Mouse (Mus musculus) liver, embryonic 12.5 days (tissue): ENCODE data around the gene Spaca6. TPM values are rescaled to one million over a fixed set of nuclear protein-coding genes. Genes with fewer than 3 reads are reported as not detected.

ENCODE experiments used
- ATAC-seq: fragments of 200-750 bp; cut with Nextera tagmentation; 2 replicates; pipeline ENCODE4 v1.8.0; 2017; ENCODE audit warnings: moderate number of reproducible peaks, mild to moderate bottlenecking, moderate library complexity
- H3K27ac ChIP-seq: fragments of 300-500 bp; sonication (generic); 2 replicates; pipeline ENCODE4 v1.5.1; 2016; ENCODE audit warnings: mild to moderate bottlenecking
- H3K27me3 ChIP-seq: fragments of 300-500 bp; sonication (generic); replicated peaks from 2 replicates; pipeline ENCODE4 v1.6.1; 2016; ENCODE audit warnings: mild to moderate bottlenecking, moderate library complexity
- H3K36me3 ChIP-seq: fragments of 300-500 bp; sonication (generic); 2 replicates; pipeline ENCODE4 v1.6.1; 2016; ENCODE audit warnings: mild to moderate bottlenecking, moderate library complexity
- H3K4me1 ChIP-seq: fragments of 300-500 bp; sonication (generic); 2 replicates; pipeline ENCODE4 v1.6.1; 2016
- H3K4me2 ChIP-seq: fragments of 300-500 bp; sonication (generic); 2 replicates; pipeline ENCODE4 v1.6.1; 2016; ENCODE audit warnings: mild to moderate bottlenecking, moderate library complexity
- H3K4me3 ChIP-seq: fragments of 300-500 bp; sonication (generic); 2 replicates; pipeline ENCODE4 v1.5.1; 2016; ENCODE audit warnings: mild to moderate bottlenecking, moderate library complexity
- H3K9ac ChIP-seq: fragments of 300-500 bp; sonication (generic); 2 replicates; pipeline ENCODE4 v1.6.1; 2016; ENCODE audit warnings: mild to moderate bottlenecking, moderate library complexity
- H3K9me3 ChIP-seq: fragments of 300-500 bp; sonication (generic); replicated peaks from 2 replicates; pipeline ENCODE4 v1.6.1; 2016; ENCODE audit warnings: mild to moderate bottlenecking, moderate library complexity
- WGBS: fragments of 180-500 bp; shearing (Covaris S2); methylation state at CpG from one replicate; pipeline ENCODE4 v1.1.7; 2016; ENCODE audit not compliant: insufficient replicate concordance; 5-methylcytosine and 5-hydroxymethylcytosine counted together
- polyA plus RNA-seq: library from polyadenylated mRNA; unstranded; fragments of >200 nt; fragmentation: Nextera tagmentation; extraction: Ambion mirVana; gene quantifications from 2 replicates; pipeline ENCODE4 v1.2.1, GENCODE M21; 2016

Gene Spaca6
- polyA plus RNA-seq, 1 experiment from 2014 or later: 6.4 TPM

- Histone ChIP-seq H3K27ac (no peak overlapping the region), H3K27me3 (peaks cover 22% of the 10 kb centered on the region), H3K4me3 (no peak overlapping the region), H3K4me1 (peaks cover 9% of the 10 kb centered on the region; the same call in 1 of the 2 replicates), H3K36me3 (no peaks in the 10 kb centered on the region), H3K4me2 (no peak overlapping the region), H3K9me3 (no peaks in the 10 kb centered on the region), H3K9ac (no peak overlapping the region)
- 10% methylated on average over 2 of the region's 2 CpGs for WGBS
- peak; percentile 71 for ATAC-seq
These were observed 22.0 kb downstream of the Spaca6 start for GRCm38 (mm10) chr17:17848988-17849387.

GRCm38 (mm10) chr17:17849906-17850712, 23.2 kb downstream of the Spaca6 start:
- no peak for ATAC-seq
- Histone ChIP-seq H3K4me3 (no peak overlapping the region), H3K36me3 (no peaks in the 10 kb centered on the region), H3K27ac (no peak overlapping the region), H3K9me3 (no peaks in the 10 kb centered on the region), H3K9ac (no peak overlapping the region), H3K27me3 (peaks cover 22% of the 10 kb centered on the region), H3K4me1 (peaks cover 9% of the 10 kb centered on the region; the same call in 1 of the 2 replicates), H3K4me2 (peak overlapping the region; percentile 12; the same call in 1 of the 2 replicates)
- whole genome bisulfite sequencing: 17% methylated on average over 55 of the region's 55 CpGs

- no peak for ATAC-seq
- no peak within 1 kb of the TSS for H3K4me2 ChIP-seq
- no peak within 1 kb of the TSS for H3K9ac ChIP-seq
- 42% methylated on average over 8 of the region's 8 CpGs for WGBS
- peaks cover 9% of the 10 kb centered on the region for H3K27me3 ChIP-seq
- H3K36me3 ChIP-seq: no peaks in the 10 kb centered on the region
- H3K27ac ChIP-seq: no peak within 1 kb of the TSS
- no peaks in the 10 kb centered on the region for H3K9me3 ChIP-seq
- H3K4me3 ChIP-seq: no peak within 1 kb of the TSS
- H3K4me1 ChIP-seq: no peaks in the 10 kb centered on the region
These were observed 28.3 kb downstream of the Spaca6 start, which contains the start of gene Has1 for GRCm38 (mm10) chr17:17855064-17855838. Gene Has1, minus strand, starts transcription at chr17:17855205.

- WGBS: 61% methylated on average over 1 of the region's 1 CpGs
These were observed 29.7 kb downstream of the Spaca6 start for GRCm38 (mm10) chr17:17856612-17857011.

GRCm38 (mm10) chr17:17857446-17857845, 30.5 kb downstream of the Spaca6 start:
- no peak overlapping the region for H3K4me2 ChIP-seq
- H3K27me3 ChIP-seq: no peaks in the 10 kb centered on the region
- no peaks in the 10 kb centered on the region for H3K4me1 ChIP-seq
- H3K9me3 ChIP-seq: no peaks in the 10 kb centered on the region
- H3K27ac ChIP-seq: no peak overlapping the region
- no peaks in the 10 kb centered on the region for H3K36me3 ChIP-seq
- 50% methylated on average over 1 of the region's 1 CpGs for WGBS
- no peak overlapping the region for H3K9ac ChIP-seq
- no peak overlapping the region for H3K4me3 ChIP-seq
- no peak for ATAC-seq

More at GRCm38 (mm10) chr17:17856612-17857011, 29.7 kb downstream of the Spaca6 start:
- H3K36me3 ChIP-seq: no peaks in the 10 kb centered on the region
- no peak overlapping the region for H3K9ac ChIP-seq
- no peak overlapping the region for H3K4me3 ChIP-seq
- H3K4me2 ChIP-seq: no peak overlapping the region
- peak; percentile 40; the same call in 1 of the 2 replicates for ATAC-seq
- H3K27ac ChIP-seq: no peak overlapping the region
- no peaks in the 10 kb centered on the region for H3K4me1 ChIP-seq
- no peaks in the 10 kb centered on the region; the same call in 1 of the 2 replicates for H3K27me3 ChIP-seq
- no peaks in the 10 kb centered on the region for H3K9me3 ChIP-seq

- Histone ChIP-seq H3K36me3 (no peaks in the 10 kb centered on the region), H3K9me3 (no peaks in the 10 kb centered on the region), H3K4me1 (no peaks in the 10 kb centered on the region), H3K4me3 (no peak overlapping the region), H3K27me3 (no peaks in the 10 kb centered on the region), H3K4me2 (no peak overlapping the region), H3K9ac (no peak overlapping the region), H3K27ac (no peak overlapping the region)
- no peak for ATAC-seq
- WGBS: 60% methylated on average over 3 of the region's 3 CpGs
These were observed 33.2 kb downstream of the Spaca6 start for GRCm38 (mm10) chr17:17860110-17860509.

GRCm38 (mm10) chr17:17862360-17862759, 35.4 kb downstream of the Spaca6 start:
- H3K27me3 ChIP-seq: no peaks in the 10 kb centered on the region
- H3K4me2 ChIP-seq: no peak overlapping the region
- H3K4me3 ChIP-seq: no peak overlapping the region
- H3K9me3 ChIP-seq: no peaks in the 10 kb centered on the region
- 55% methylated on average over 1 of the region's 1 CpGs for WGBS
- no peak overlapping the region for H3K27ac ChIP-seq
- no peaks in the 10 kb centered on the region for H3K36me3 ChIP-seq
- H3K9ac ChIP-seq: no peak overlapping the region
- no peaks in the 10 kb centered on the region for H3K4me1 ChIP-seq
- no peak for ATAC-seq

GRCm38 (mm10) chr17:17865168-17865567, 38.2 kb downstream of the Spaca6 start:
- Histone ChIP-seq H3K4me3 (no peak overlapping the region), H3K4me1 (no peaks in the 10 kb centered on the region), H3K9ac (no peak overlapping the region), H3K27me3 (no peaks in the 10 kb centered on the region), H3K9me3 (no peaks in the 10 kb centered on the region), H3K36me3 (no peaks in the 10 kb centered on the region), H3K27ac (no peak overlapping the region), H3K4me2 (no peak overlapping the region)
- WGBS: 35% methylated on average over 2 of the region's 2 CpGs
- no peak for ATAC-seq

GRCm38 (mm10) chr17:17866801-17867469, 40.0 kb downstream of the Spaca6 start:
- ATAC-seq: 0 out of 2 replicates have a peak, but pooled peaks have one; percentile 15
- WGBS: 72% methylated on average over 11 of the region's 11 CpGs

GRCm38 (mm10) chr17:17870892-17871550, 44.1 kb downstream of the Spaca6 start:
- H3K9ac ChIP-seq: no peak overlapping the region
- 48% methylated on average over 2 of the region's 2 CpGs for WGBS
- no peak overlapping the region for H3K4me3 ChIP-seq
- H3K4me2 ChIP-seq: no peak overlapping the region
- no peaks in the 10 kb centered on the region for H3K9me3 ChIP-seq
- no peaks in the 10 kb centered on the region for H3K4me1 ChIP-seq
- no peaks in the 10 kb centered on the region for H3K36me3 ChIP-seq
- H3K27me3 ChIP-seq: no peaks in the 10 kb centered on the region
- no peak overlapping the region for H3K27ac ChIP-seq
- no peak for ATAC-seq

More at GRCm38 (mm10) chr17:17866801-17867469, 40.0 kb downstream of the Spaca6 start:
- Histone ChIP-seq H3K36me3 (no peaks in the 10 kb centered on the region), H3K4me3 (no peak overlapping the region), H3K27ac (no peak overlapping the region), H3K4me2 (no peak overlapping the region), H3K4me1 (no peaks in the 10 kb centered on the region), H3K9me3 (no peaks in the 10 kb centered on the region), H3K9ac (no peak overlapping the region), H3K27me3 (no peaks in the 10 kb centered on the region)

GRCm38 (mm10) chr17:17871697-17872096, 44.7 kb downstream of the Spaca6 start:
- H3K36me3 ChIP-seq: no peaks in the 10 kb centered on the region
- no peak for ATAC-seq
- no peaks in the 10 kb centered on the region for H3K27me3 ChIP-seq
- H3K4me1 ChIP-seq: no peaks in the 10 kb centered on the region
- H3K9ac ChIP-seq: no peak overlapping the region
- H3K27ac ChIP-seq: no peak overlapping the region
- H3K4me2 ChIP-seq: no peak overlapping the region
- H3K4me3 ChIP-seq: no peak overlapping the region
- H3K9me3 ChIP-seq: no peaks in the 10 kb centered on the region
- WGBS: 45% methylated on average over 2 of the region's 2 CpGs
